In genomic region chr8:106570386-106570785, GRCm38 (mm10) we compare ENCODE assay signal across 21 mouse cellular contexts. TPM values are rescaled to one million over a fixed set of nuclear protein-coding genes. Genes with fewer than 3 reads are reported as not detected.
DNase-seq lines count a peak whose midpoint lies in the region; ATAC-seq lines count a peak whose summit lies in the region.
"Had no signal": no experiment of that assay in that cellular context is flagged by ENCODE, and none has a peak within 500 bp of the region (broad histone marks: within the 10 kb centered on the region; RNA-seq: fewer than 3 reads in every experiment).

No protein-coding gene starts in this region.

- peak; percentile 86 for ATAC-seq in kidney, embryonic 14.5 days (ENCODE audit: low FRiP score, low TSS enrichment)
- no peak for ATAC-seq in erythroblast, adult 5-6 weeks (replicated peaks; ENCODE audit: low FRiP score, poor library complexity, severe bottlenecking)
- ATAC-seq in forebrain, embryonic 11.5 days (replicated peaks; ENCODE audit: low FRiP score): no peak

- H3K4me2 ChIP-seq in kidney, embryonic 14.5 days (replicated peaks; ENCODE audit: low read depth, low read length): no peak overlapping the region
- H3K4me2 ChIP-seq in forebrain, embryonic 11.5 days (ENCODE audit: low read depth, low read length, severe bottlenecking): no peak overlapping the region
- H3K4me2 ChIP-seq: embryonic facial prominence, embryonic 15.5 days; forebrain, embryonic 12.5 days; heart, embryonic 11.5 days; hindbrain, embryonic 13.5 days; liver, embryonic 15.5 days; neural tube, embryonic 13.5 days had no signal

- peak; percentile 73 for DNase-seq in kidney, adult 11 months
- DNase-seq in kidney, postnatal 4 days: peak; percentile 29 to 54
- DNase-seq in yolk sac, embryonic 10.5 days (ENCODE audit: low spot score): peak; percentile 67
- no peak for DNase-seq in adrenal gland, postnatal 36 days
- no peak for DNase-seq in forebrain, embryonic 11.5 days (ENCODE audit: low spot score)
- DNase-seq: adrenal gland, postnatal 25 days; cerebellum, adult 8-10 months; heart, postnatal 14 days; lung, postnatal 10 days; thymus, adult 2 months had no signal

- 49% methylated on average over 4 of the region's 4 CpGs for WGBS in kidney, embryonic 14.5 days
- 83% methylated on average over 4 of the region's 4 CpGs for WGBS in forebrain, embryonic 11.5 days

- no peaks in the 10 kb centered on the region for H3K27me3 ChIP-seq in kidney, embryonic 14.5 days (ENCODE audit: control insufficient read depth, insufficient read depth, low read length)
- no peaks in the 10 kb centered on the region for H3K27me3 ChIP-seq in forebrain, embryonic 11.5 days (ENCODE audit: control insufficient read depth, insufficient read depth, low read length)
- H3K27me3 ChIP-seq: embryonic facial prominence, embryonic 15.5 days; forebrain, embryonic 12.5 days; liver, embryonic 15.5 days; neural tube, embryonic 13.5 days had no signal

- H3K4me3 ChIP-seq in kidney, embryonic 14.5 days (ENCODE audit: low read length): no peak overlapping the region
- H3K4me3 ChIP-seq in forebrain, embryonic 11.5 days (ENCODE audit: low read depth, low read length): no peak overlapping the region
- H3K4me3 ChIP-seq: embryonic facial prominence, embryonic 15.5 days; forebrain, embryonic 12.5 days; hindbrain, embryonic 13.5 days; left cerebral cortex, adult 2 months; liver, embryonic 15.5 days; megakaryocyte, embryonic 14.5 days; neural tube, embryonic 13.5 days had no signal

- no peak overlapping the region for H3K9ac ChIP-seq in kidney, embryonic 14.5 days (ENCODE audit: low read depth, low read length)
- H3K9ac ChIP-seq in forebrain, embryonic 11.5 days (ENCODE audit: low read length): no peak overlapping the region
- H3K9ac ChIP-seq: embryonic facial prominence, embryonic 15.5 days; forebrain, embryonic 12.5 days; hindbrain, embryonic 13.5 days; liver, embryonic 15.5 days; neural tube, embryonic 13.5 days had no signal

- no peaks in the 10 kb centered on the region for H3K9me3 ChIP-seq in kidney, embryonic 14.5 days (ENCODE audit: control insufficient read depth, low read length)
- no peaks in the 10 kb centered on the region for H3K9me3 ChIP-seq in forebrain, embryonic 11.5 days (ENCODE audit: control insufficient read depth, low read length)
- H3K9me3 ChIP-seq: embryonic facial prominence, embryonic 15.5 days; forebrain, embryonic 12.5 days; hindbrain, embryonic 13.5 days; liver, embryonic 15.5 days; megakaryocyte, embryonic 14.5 days; neural tube, embryonic 13.5 days had no signal

- no peaks in the 10 kb centered on the region for H3K4me1 ChIP-seq in kidney, embryonic 14.5 days (ENCODE audit: control insufficient read depth, insufficient read depth, low read length)
- no peaks in the 10 kb centered on the region for H3K4me1 ChIP-seq in forebrain, embryonic 11.5 days (replicated peaks; ENCODE audit: control insufficient read depth, insufficient read depth, low read length)
- H3K4me1 ChIP-seq: embryonic facial prominence, embryonic 15.5 days; hindbrain, embryonic 13.5 days; megakaryocyte, embryonic 14.5 days; neural tube, embryonic 13.5 days had no signal

- H3K27ac ChIP-seq in kidney, embryonic 14.5 days (ENCODE audit: low read depth, low read length): no peak overlapping the region
- no peak overlapping the region for H3K27ac ChIP-seq in forebrain, embryonic 11.5 days (ENCODE audit: low read depth, low read length)
- H3K27ac ChIP-seq: embryonic facial prominence, embryonic 15.5 days; forebrain, embryonic 12.5 days; hindbrain, embryonic 13.5 days; left cerebral cortex, adult 2 months; neural tube, embryonic 13.5 days had no signal

- no peaks in the 10 kb centered on the region for H3K36me3 ChIP-seq in kidney, embryonic 14.5 days (ENCODE audit: control insufficient read depth, insufficient read depth, low read length)
- no peaks in the 10 kb centered on the region for H3K36me3 ChIP-seq in forebrain, embryonic 11.5 days (ENCODE audit: control insufficient read depth, insufficient read depth, low read length)
- H3K36me3 ChIP-seq: embryonic facial prominence, embryonic 15.5 days; forebrain, embryonic 12.5 days; hindbrain, embryonic 13.5 days; liver, embryonic 15.5 days; neural tube, embryonic 13.5 days had no signal

RNA-seq across cellular contexts. Expression of gene Gm10073, which starts 2.9 kb away (rescaled TPM):
- polyA plus RNA-seq in kidney, embryonic 14.5 days (2014; fragmentation: Nextera tagmentation; extraction: Ambion mirVana): 11.5 and 11.6 TPM in 2 replicates
- 100 to 1,000 TPM; 132 to 140 TPM for total RNA-seq in adrenal gland, postnatal 36 days (2021)
- total RNA-seq in erythroblast, adult 5-6 weeks (2015; ENCODE audit: low replicate concordance): 20.6 and 31.1 TPM in 2 replicates
- not detected in 2 replicates for total RNA-seq in erythroblast, adult 5-6 weeks (2017; ENCODE audit: low replicate concordance)
- polyA plus RNA-seq in forebrain, embryonic 11.5 days (2014; fragmentation: Nextera tagmentation; extraction: Ambion mirVana): 3.8 and 5.9 TPM in 2 replicates

RNA-seq across cellular contexts. Expression of gene Cdh1, which starts 32.8 kb away (rescaled TPM):
- 31.5 and 88.4 TPM in 2 replicates for polyA plus RNA-seq in kidney, embryonic 14.5 days (2014; fragmentation: Nextera tagmentation; extraction: Ambion mirVana)
- not detected for total RNA-seq in adrenal gland, postnatal 36 days (2021)
- total RNA-seq in erythroblast, adult 5-6 weeks (2015; ENCODE audit: low replicate concordance): 0.96 and 2.9 TPM in 2 replicates
- total RNA-seq in erythroblast, adult 5-6 weeks (2017; ENCODE audit: low replicate concordance): 0.84 and 1.2 TPM in 2 replicates
- 5.1 and 5.7 TPM in 2 replicates for polyA plus RNA-seq in forebrain, embryonic 11.5 days (2014; fragmentation: Nextera tagmentation; extraction: Ambion mirVana)

RNA-seq across cellular contexts. Expression of gene Cdh3, which starts 59.7 kb away (rescaled TPM):
- polyA plus RNA-seq in kidney, embryonic 14.5 days (2014; fragmentation: Nextera tagmentation; extraction: Ambion mirVana): 18.2 and 21.1 TPM in 2 replicates
- total RNA-seq in adrenal gland, postnatal 36 days (2021): under 1 TPM; 0.23 to 0.86 TPM
- not detected in 2 replicates for total RNA-seq in erythroblast, adult 5-6 weeks (2015; ENCODE audit: low replicate concordance)
- total RNA-seq in erythroblast, adult 5-6 weeks (2017; ENCODE audit: low replicate concordance): not detected in 2 replicates
- 3.8 and 4.8 TPM in 2 replicates for polyA plus RNA-seq in forebrain, embryonic 11.5 days (2014; fragmentation: Nextera tagmentation; extraction: Ambion mirVana)
- total RNA-seq: common myeloid progenitor, adult 5-6 weeks had no signal

Comparison
In these comparisons a context has a peak if more than half of its experiments do, and no peak if none do; other contexts are left out.
1. DNase-seq: peak in kidney, adult 11 months (single experiment), kidney, postnatal 4 days (2 of 2) and yolk sac, embryonic 10.5 days (single experiment); none in adrenal gland, postnatal 36 days (0 of 2) and forebrain, embryonic 11.5 days (single experiment).
2. RNA of gene Gm10073, which starts 2.9 kb away (total RNA-seq): 132 to 140 TPM in adrenal gland, postnatal 36 days; 20.6 to 31.1 TPM in erythroblast, adult 5-6 weeks; every median in the first group is over 4 times any median in the second.